Mouse (Mus musculus) forebrain, embryonic 15.5 days (tissue): ENCODE measurements at regions not wholly inside any gene's neighbourhood (a gene's known extent, or its start where the extent isn't known, plus 50 kb on each side); places are given as distances from the start of the nearest gene placed in this dataset.

Experiments used
- ATAC-seq: fragments of 200-750 bp; cut with Nextera tagmentation; replicated peaks from 2 replicates; pipeline ENCODE4 v1.8.0; 2017; ENCODE audit warnings: mild to moderate bottlenecking, moderate TSS enrichment, moderate library complexity
- H3K27ac ChIP-seq: fragments of 300-500 bp; sonication (generic); replicated peaks from 2 replicates; pipeline ENCODE4 v1.5.1; 2015; ENCODE audit warnings: mild to moderate bottlenecking, inconsistent platforms
- H3K27me3 ChIP-seq: fragments of 300-500 bp; sonication (generic); 2 replicates; pipeline ENCODE4 v1.6.1; 2015; ENCODE audit warnings: inconsistent platforms
- H3K36me3 ChIP-seq: fragments of 300-500 bp; sonication (generic); 2 replicates; pipeline ENCODE4 v1.6.1; 2015; ENCODE audit warnings: mild to moderate bottlenecking, inconsistent platforms
- H3K4me1 ChIP-seq: fragments of 300-500 bp; sonication (generic); 2 replicates; pipeline ENCODE4 v1.6.1; 2015; ENCODE audit warnings: inconsistent platforms
- H3K4me2 ChIP-seq: fragments of 300-500 bp; sonication (generic); replicated peaks from 2 replicates; pipeline ENCODE4 v1.6.1; 2015; ENCODE audit warnings: mild to moderate bottlenecking, inconsistent platforms
- H3K4me3 ChIP-seq: fragments of 300-500 bp; sonication (generic); 2 replicates; pipeline ENCODE4 v1.5.1; 2015; ENCODE audit warnings: mild to moderate bottlenecking, inconsistent platforms
- H3K9ac ChIP-seq: fragments of 300-500 bp; sonication (generic); replicated peaks from 2 replicates; pipeline ENCODE4 v1.6.1; 2015; ENCODE audit warnings: mild to moderate bottlenecking, inconsistent platforms
- H3K9me3 ChIP-seq: fragments of 300-500 bp; sonication (generic); 2 replicates; pipeline ENCODE4 v1.6.1; 2016; ENCODE audit warnings: inconsistent platforms
- WGBS: fragments of 180-500 bp; shearing (Covaris S2); methylation state at CpG from one replicate; pipeline ENCODE4 v1.1.7; 2015; ENCODE audit warnings: mixed read lengths; 5-methylcytosine and 5-hydroxymethylcytosine counted together

DNA sequence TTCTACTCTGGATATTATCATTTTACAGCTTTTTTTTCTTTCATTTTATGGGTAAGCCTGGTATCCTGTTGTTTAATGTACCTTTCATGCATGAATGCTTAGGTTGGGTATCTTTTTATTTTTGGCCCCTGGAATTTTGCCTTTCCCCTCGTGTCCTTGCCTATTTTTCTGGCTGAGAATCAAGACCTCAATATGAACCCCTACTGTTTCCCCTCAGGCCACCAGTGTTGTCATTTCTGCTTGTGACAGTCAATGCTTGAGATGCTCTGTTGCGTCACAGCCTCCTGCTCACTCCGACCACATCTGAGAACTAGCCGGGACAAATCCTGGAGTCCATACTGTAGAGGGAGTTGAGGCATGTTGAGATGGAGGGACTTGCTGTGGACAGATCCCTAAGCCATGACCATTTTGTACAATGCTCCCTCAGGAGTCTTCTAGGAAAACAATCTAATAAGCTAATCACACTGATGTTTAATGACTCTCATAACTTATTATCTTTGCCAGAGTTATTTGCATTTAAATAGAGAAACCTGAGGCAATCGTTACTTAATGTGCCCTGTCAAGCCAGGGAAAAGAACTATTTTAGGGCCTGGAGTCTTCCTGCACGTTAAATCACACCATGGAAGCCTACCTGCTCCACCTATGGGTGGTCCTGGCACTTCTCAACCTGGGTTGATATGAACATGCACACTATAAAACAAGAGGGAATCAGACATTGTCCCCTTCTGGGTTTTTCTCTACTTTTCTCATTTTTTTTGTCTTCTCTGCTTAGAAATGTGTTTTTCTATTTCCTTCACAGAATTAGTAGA, 363.9 kb downstream of the Phkb start:
- Histone ChIP-seq H3K4me1 (peaks cover 19% of the 10 kb centered on the region), H3K27me3 (no peaks in the 10 kb centered on the region), H3K4me3 (no peak overlapping the region), H3K9me3 (no peaks in the 10 kb centered on the region), H3K4me2 (no peak overlapping the region), H3K36me3 (no peaks in the 10 kb centered on the region), H3K9ac (no peak overlapping the region), H3K27ac (no peak overlapping the region)
- ATAC-seq, result no peak
- 17% methylated on average over 6 of the region's 6 CpGs for WGBS

DNA sequence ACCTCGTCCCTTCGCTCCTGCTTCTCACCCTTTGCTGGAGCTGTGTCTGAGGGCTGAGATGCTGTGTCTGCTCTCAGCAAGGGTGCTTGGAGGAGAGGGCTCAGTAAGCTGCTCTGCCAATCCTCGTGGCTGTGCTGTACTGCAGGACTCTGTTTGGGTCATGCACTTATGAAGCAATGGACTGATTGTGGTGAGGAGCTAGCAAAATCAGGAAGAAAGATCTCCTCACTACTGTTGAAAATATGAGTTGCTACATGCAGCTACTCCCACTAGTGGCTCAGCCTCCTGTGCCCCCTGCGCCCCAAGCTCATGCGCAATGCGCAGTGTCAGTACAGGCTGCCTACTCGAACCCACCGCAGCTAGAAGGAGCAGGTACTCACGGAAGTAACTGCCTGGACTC, 362.3 kb downstream of the Phkb start:
- H3K4me3 ChIP-seq, result no peak overlapping the region
- H3K4me1 ChIP-seq, result peaks cover 19% of the 10 kb centered on the region
- no peak overlapping the region for H3K4me2 ChIP-seq
- H3K27me3 ChIP-seq, result no peaks in the 10 kb centered on the region
- ATAC-seq, result no peak
- H3K9ac ChIP-seq, result no peak overlapping the region
- H3K27ac ChIP-seq, result no peak overlapping the region
- H3K9me3 ChIP-seq, result no peaks in the 10 kb centered on the region
- 29% methylated on average over 9 of the region's 9 CpGs for WGBS
- no peaks in the 10 kb centered on the region for H3K36me3 ChIP-seq

DNA sequence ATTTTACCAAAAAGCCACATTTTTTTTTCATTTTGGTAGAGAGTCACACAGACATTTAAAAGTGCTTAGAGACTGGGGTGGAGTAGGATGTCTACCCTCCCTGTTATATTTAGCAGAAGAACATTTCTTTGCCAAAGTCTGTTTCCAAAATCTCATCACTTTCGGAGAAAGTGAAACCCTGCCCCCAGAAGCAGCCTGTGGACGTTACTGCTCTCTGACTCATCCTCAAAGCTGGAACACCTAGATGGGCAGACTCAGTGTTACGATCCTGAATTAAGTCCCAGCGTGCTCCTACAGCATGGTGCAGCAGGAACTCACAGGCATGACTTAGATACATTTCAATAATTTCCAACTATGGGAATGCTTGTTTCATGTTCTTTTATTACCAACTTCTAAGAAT, 361.1 kb downstream of the Phkb start:
- peaks cover 19% of the 10 kb centered on the region for H3K4me1 ChIP-seq
- no peak for ATAC-seq

DNA sequence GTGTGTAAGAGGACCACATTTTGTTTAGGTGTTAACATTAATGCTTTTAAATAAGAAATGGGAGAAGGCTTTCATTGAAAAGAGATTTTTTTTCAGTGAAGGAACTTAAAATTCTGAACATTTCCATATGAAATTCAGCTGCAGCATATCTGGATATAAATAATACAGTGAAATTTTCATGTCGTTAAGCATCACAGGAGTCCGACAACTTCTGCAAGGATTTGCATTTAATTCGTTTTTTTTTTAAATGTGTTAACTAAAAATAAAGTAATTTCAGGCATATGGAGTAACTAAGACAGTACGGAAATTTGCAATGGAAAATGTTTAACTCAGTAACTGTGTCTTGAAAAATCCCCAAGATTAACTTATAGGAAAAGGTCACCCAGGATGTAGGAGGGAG, 351.5 kb downstream of the Phkb start:
- Histone ChIP-seq H3K4me3 (no peak overlapping the region), H3K9ac (no peak overlapping the region), H3K4me1 (no peaks in the 10 kb centered on the region), H3K27ac (0 out of 2 replicates have a peak overlapping the region, but pooled peaks have one; percentile 8), H3K36me3 (no peaks in the 10 kb centered on the region), H3K4me2 (no peak overlapping the region), H3K27me3 (no peaks in the 10 kb centered on the region), H3K9me3 (no peaks in the 10 kb centered on the region)
- ATAC-seq, result no peak
- WGBS, result 67% methylated on average over 4 of the region's 4 CpGs

More for the DNA sequence above, 361.1 kb downstream of the Phkb start:
- Histone ChIP-seq H3K27ac (no peak overlapping the region), H3K4me3 (no peak overlapping the region), H3K9ac (no peak overlapping the region), H3K36me3 (no peaks in the 10 kb centered on the region), H3K9me3 (no peaks in the 10 kb centered on the region), H3K27me3 (no peaks in the 10 kb centered on the region), H3K4me2 (no peak overlapping the region)
- WGBS, result 87% methylated on average over 4 of the region's 4 CpGs

DNA sequence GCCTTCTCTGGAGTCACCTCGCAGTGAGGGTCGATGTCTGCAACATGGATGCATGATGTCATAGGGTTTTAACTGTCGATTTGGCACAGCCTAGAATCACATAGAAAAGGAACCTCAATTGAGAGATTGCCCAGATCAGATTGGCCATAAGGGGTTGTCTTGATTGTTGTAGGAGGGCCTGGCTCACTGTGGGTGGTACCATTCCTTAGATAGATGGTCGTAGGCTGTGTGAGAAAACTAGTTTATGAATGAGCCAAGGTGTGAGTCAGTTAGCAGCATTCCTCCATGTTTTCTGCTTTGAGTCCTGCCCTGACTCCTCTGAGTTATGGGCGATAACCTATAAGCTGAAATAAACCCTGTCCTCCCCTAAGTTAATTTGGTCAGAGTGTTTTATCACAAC, 343.9 kb downstream of the Phkb start:
- no peak overlapping the region for H3K4me3 ChIP-seq
- H3K36me3 ChIP-seq, result no peaks in the 10 kb centered on the region
- ATAC-seq, result no peak
- H3K4me2 ChIP-seq, result no peak overlapping the region
- no peaks in the 10 kb centered on the region for H3K9me3 ChIP-seq
- no peak overlapping the region for H3K27ac ChIP-seq
- H3K4me1 ChIP-seq, result no peaks in the 10 kb centered on the region
- H3K9ac ChIP-seq, result no peak overlapping the region
- WGBS, result 82% methylated on average over 5 of the region's 5 CpGs
- H3K27me3 ChIP-seq, result no peaks in the 10 kb centered on the region

DNA sequence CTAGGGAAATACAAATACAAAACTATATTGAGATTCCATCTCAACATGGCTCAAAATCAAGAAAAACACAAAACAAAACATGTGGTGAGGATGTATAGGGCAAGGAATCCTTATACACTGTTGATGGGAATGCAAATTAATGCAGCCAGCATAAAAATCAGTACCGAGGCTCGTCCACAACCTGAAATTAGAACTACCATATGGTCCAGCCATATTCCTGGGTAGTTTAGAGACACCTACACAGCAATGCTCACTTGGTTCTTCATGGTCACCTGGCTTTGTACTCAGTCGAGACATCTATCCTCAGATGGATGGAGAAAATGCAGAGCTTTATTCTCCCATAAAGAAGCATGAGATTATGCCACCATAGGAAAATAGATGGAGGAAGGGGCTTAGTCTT, 340.0 kb downstream of the Phkb start:
- WGBS, result 78% methylated on average over 3 of the region's 3 CpGs
- no peak for ATAC-seq

DNA sequence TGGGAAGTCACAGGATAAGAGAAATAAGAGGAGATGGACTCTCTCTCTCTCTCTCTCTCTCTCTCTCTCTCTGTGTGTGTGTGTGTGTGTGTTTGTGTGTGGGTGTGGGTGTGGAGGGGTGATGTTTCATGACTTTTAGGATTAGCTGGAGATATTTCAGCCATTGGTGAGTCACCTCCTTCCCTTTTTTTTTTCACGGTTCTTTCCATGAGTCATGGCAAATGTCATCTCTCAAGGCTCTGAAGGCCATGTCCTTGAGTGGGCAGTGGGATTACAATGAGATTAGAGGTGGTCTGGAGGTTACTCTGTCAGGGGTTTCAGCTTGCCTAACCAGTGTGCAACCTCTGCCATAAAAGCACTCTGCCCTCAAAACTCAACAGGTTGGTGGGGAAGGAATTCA, 329.3 kb downstream of the Phkb start:
- H3K9me3 ChIP-seq, result no peaks in the 10 kb centered on the region
- H3K4me3 ChIP-seq, result no peak overlapping the region
- H3K4me2 ChIP-seq, result no peak overlapping the region
- no peak for ATAC-seq
- no peaks in the 10 kb centered on the region for H3K27me3 ChIP-seq
- H3K4me1 ChIP-seq, result no peaks in the 10 kb centered on the region
- 89% methylated on average over 1 of the region's 1 CpGs for WGBS
- no peak overlapping the region for H3K27ac ChIP-seq
- H3K36me3 ChIP-seq, result no peaks in the 10 kb centered on the region
- H3K9ac ChIP-seq, result no peak overlapping the region

More for the DNA sequence above, 340.0 kb downstream of the Phkb start:
- H3K4me1 ChIP-seq, result no peaks in the 10 kb centered on the region
- H3K9me3 ChIP-seq, result no peaks in the 10 kb centered on the region
- H3K27me3 ChIP-seq, result no peaks in the 10 kb centered on the region
- no peak overlapping the region for H3K9ac ChIP-seq
- no peak overlapping the region for H3K27ac ChIP-seq
- no peaks in the 10 kb centered on the region for H3K36me3 ChIP-seq
- no peak overlapping the region for H3K4me3 ChIP-seq
- no peak overlapping the region for H3K4me2 ChIP-seq

DNA sequence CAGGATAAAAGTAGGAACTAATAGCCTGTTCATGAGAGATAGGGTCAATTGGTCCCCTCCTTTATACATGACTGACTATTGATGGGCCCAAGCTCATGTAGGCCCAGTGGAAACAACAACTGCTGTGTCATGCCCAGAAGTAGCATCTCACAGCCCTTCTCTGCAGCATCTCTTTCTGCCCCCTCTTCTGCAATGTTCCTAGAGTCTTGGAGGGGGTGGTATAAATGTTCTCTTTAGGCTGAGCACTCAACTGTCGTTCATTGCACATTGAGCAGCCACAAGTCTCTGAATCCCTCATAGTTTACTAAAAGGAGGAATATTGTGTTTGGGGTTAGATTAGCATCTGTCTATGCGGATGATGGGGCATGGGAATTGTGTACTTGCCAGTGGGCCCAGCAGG, 324.1 kb downstream of the Phkb start:
- Histone ChIP-seq H3K36me3 (no peaks in the 10 kb centered on the region), H3K27me3 (no peaks in the 10 kb centered on the region), H3K4me3 (no peak overlapping the region), H3K4me1 (no peaks in the 10 kb centered on the region), H3K9me3 (no peaks in the 10 kb centered on the region), H3K9ac (no peak overlapping the region), H3K27ac (no peak overlapping the region), H3K4me2 (no peak overlapping the region)
- ATAC-seq, result no peak
- WGBS, result 86% methylated on average over 2 of the region's 2 CpGs

DNA sequence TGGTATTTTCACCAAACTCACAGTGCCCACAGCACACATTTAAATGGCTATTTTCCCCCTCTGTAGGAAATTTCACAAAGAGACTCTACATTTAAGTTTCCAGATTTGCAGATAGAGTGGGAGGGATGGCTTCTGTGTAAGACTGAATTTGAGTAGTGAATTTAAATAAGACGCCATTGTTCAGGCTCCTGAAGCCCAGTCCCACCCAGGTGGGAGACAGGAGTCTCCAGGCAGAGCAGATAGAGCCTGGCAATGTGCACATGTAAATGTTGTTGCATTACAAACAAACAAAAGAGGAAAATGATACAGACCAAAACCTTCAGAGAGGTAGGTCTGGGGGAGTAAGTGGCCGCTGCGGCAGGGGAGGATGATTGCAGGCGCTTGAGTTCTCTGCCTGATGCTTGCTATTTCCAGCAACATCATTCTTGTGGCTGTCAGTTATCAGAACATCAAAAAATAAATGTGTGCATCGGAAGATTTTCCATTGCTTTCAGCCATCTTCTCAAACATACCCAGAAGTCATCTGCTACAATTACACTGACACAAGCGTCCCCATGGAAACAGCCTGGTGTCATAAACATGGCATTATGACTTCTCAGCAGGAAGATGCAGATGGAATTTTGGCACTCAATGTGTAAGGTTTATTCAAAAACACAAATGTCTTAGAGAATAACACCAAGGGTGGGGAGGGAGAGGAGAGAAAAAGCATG, 318.5 kb downstream of the Phkb start:
- 58% methylated on average over 6 of the region's 6 CpGs for WGBS

DNA sequence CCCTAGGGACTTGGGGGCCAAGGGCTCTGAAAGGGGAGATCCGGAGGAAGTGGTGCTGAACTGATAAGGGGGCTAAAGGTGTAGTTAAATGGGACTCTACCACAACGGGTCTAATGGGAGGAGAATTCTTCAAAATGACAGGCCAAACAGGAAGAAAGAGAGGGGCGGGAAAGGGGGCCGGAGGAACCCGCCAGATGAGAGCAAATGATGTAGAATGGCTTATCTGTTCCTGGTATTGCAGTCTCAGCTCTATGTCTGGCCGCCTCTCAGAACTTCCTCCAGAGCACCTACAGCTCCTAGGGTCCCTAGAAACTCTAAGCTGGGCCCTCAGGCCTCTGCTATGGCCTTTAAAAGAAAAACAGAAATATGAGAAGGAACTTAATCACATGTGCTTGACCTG, 306.8 kb downstream of the Phkb start:
- WGBS, result 67% methylated on average over 6 of the region's 6 CpGs
- Histone ChIP-seq H3K27ac (no peak overlapping the region), H3K9ac (no peak overlapping the region), H3K27me3 (no peaks in the 10 kb centered on the region), H3K4me1 (no peaks in the 10 kb centered on the region), H3K4me2 (no peak overlapping the region), H3K4me3 (no peak overlapping the region), H3K9me3 (no peaks in the 10 kb centered on the region), H3K36me3 (no peaks in the 10 kb centered on the region)
- no peak for ATAC-seq

More for the DNA sequence above, 318.5 kb downstream of the Phkb start:
- Histone ChIP-seq H3K36me3 (no peaks in the 10 kb centered on the region), H3K27me3 (no peaks in the 10 kb centered on the region), H3K4me2 (no peak overlapping the region), H3K9me3 (no peaks in the 10 kb centered on the region), H3K27ac (peak overlapping the region; percentile 88), H3K4me1 (peaks cover 8% of the 10 kb centered on the region; the same call in 1 of the 2 replicates), H3K9ac (no peak overlapping the region), H3K4me3 (no peak overlapping the region)
- ATAC-seq, result peak; percentile 82

DNA sequence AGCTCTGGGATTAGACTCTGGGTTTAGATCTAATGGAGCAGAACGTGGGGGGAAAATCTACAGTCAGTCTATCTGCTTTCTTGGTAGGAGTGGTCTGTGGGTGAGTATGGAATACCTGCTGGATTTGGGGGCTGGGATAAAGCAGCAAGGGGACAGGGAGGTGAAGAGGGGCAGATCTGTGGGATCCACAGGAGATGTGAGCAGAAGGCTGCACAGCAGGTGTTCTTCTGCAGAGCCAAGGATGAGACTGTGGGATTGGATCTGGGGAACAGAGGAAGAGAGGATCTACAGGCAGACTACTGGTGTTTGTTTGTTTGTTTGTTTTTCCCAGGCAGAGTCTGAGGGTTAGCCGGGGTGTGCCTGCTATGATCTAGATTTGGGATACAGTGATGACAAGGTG, 284.5 kb downstream of the Phkb start:
- 70% methylated on average over 2 of the region's 2 CpGs for WGBS
- no peak overlapping the region for H3K4me3 ChIP-seq
- ATAC-seq, result no peak
- no peaks in the 10 kb centered on the region for H3K36me3 ChIP-seq
- no peaks in the 10 kb centered on the region for H3K4me1 ChIP-seq
- H3K27ac ChIP-seq, result no peak overlapping the region
- H3K27me3 ChIP-seq, result no peaks in the 10 kb centered on the region
- H3K4me2 ChIP-seq, result no peak overlapping the region
- H3K9me3 ChIP-seq, result no peaks in the 10 kb centered on the region
- no peak overlapping the region for H3K9ac ChIP-seq

DNA sequence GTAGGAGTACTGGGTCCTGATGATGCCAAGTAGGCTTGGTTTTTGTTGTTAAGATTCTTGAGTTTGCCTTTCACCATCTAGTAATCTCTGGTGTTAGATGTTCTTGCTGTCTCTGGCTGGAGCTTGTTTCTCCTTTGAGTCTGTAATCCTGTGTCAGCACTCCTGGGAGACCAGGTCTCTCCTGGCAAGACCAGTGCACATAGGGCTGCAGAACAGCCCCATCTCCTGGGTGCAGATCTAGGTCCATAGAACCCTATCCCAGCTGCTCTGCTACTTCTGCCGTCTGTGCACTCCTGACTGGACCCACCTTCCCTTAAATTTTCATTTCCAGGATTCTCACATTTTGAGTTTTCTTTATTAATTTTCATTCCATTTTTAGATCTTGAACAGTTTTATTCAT, 283.9 kb downstream of the Phkb start:
- no peak overlapping the region for H3K9ac ChIP-seq
- no peaks in the 10 kb centered on the region for H3K27me3 ChIP-seq
- WGBS, result 86% methylated on average over 1 of the region's 1 CpGs
- H3K9me3 ChIP-seq, result no peaks in the 10 kb centered on the region
- no peak overlapping the region for H3K4me3 ChIP-seq
- H3K27ac ChIP-seq, result no peak overlapping the region
- no peak overlapping the region for H3K4me2 ChIP-seq
- no peaks in the 10 kb centered on the region for H3K36me3 ChIP-seq
- no peak for ATAC-seq
- H3K4me1 ChIP-seq, result no peaks in the 10 kb centered on the region
